Mouse (Mus musculus) embryonic fibroblast, embryonic 13.5 days (primary cell): ENCODE results near the gene Neurod1.

Source experiments
- CTCF ChIP-seq: IDR thresholded peaks from 2 replicates; pipeline ENCODE4 v1.5.1; 2011; ENCODE audit warnings: mild to moderate bottlenecking, control low read depth, low read length, moderate library complexity, borderline replicate concordance; ENCODE audit not compliant: insufficient read depth
- POLR2A ChIP-seq: IDR thresholded peaks from 2 replicates; pipeline ENCODE4 v1.6.1; 2011; ENCODE audit warnings: low read depth, mild to moderate bottlenecking, control low read depth, low read length, moderate library complexity

DNA sequence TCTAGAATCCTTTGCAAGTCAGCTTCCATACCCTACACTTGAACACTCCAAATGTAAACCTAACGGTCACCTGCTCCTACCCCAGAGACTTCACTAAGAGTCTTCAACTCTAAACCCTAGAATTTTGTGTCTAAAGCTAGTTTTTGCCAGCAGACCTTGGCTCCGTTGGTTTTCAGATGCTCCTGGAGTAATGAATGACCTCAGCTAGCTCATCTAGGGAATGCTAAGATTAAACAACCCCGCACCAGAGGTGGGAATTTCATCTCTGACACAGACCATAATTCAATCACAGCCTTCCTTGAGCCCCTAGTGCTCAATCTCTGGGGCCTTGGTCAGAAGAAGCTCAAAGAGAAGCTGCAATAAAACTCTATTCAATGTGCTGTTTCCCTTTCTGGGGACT, 883 bp upstream of the Neurod1 start:
- no peak for TF ChIP-seq CTCF
- TF ChIP-seq POLR2A, result no peak
